Mouse (Mus musculus) gastrocnemius, postnatal 4 days (tissue): Measurements from ENCODE around the gene Prr18. TPM values are rescaled to one million over a fixed set of nuclear protein-coding genes. Genes with fewer than 3 reads are reported as not detected.

ENCODE experiments used
- DNase-seq, 2 experiments: peaks; one replicate each; pipeline ENCODE4 v3.0.0; 2021 to 2022; ENCODE audit warnings: low spot score in 2 of 2, mixed read lengths in 2 of 2
- total RNA-seq, 2 experiments: library from RNA; stranded (reverse); gene quantifications; 2 replicates each; pipeline ENCODE4 v1.2.3; 2021

Prr18 gene
- total RNA-seq, 2 experiments from 2014 or later = 0.12 to 0.18 TPM

- DNase-seq = no peak
These were observed 51.2 kb downstream of the Prr18 start for GRCm38 (mm10) chr17:8388463-8388862.

- DNase-seq = no peak
These were observed 51.9 kb downstream of the Prr18 start for GRCm38 (mm10) chr17:8388990-8389789.

GRCm38 (mm10) chr17:8389790-8390095, 52.5 kb downstream of the Prr18 start:
- DNase-seq = no peak

- no peak for DNase-seq
These were observed 53.2 kb downstream of the Prr18 start for GRCm38 (mm10) chr17:8390487-8390886.

Other genes starting within 250 kb of the Prr18 start
- gene Gm49673, start 189.7 kb upstream of the Prr18 start, total RNA-seq = under 1 TPM in 1 of 2 experiments, not detected in 1; 0.20 TPM
- 10 to 100 TPM; 19.3 to 22.2 TPM for gene Rnaset2a, start 189.4 kb upstream of the Prr18 start, total RNA-seq
- gene Fgfr1op, start 172.0 kb upstream of the Prr18 start, total RNA-seq = 10 to 100 TPM; 25.3 to 30.2 TPM
- not detected for gene Ccr6, start 101.4 kb upstream of the Prr18 start, total RNA-seq
- gene Mpc1, start 54.6 kb upstream of the Prr18 start, total RNA-seq = 100 to 1,000 TPM; 157 to 162 TPM
- gene Sft2d1, start 26.4 kb upstream of the Prr18 start, total RNA-seq = 10 to 100 TPM; 25.0 to 29.1 TPM
- gene T2, start 18.5 kb downstream of the Prr18 start, total RNA-seq = not detected
- gene T, start 97.0 kb downstream of the Prr18 start, total RNA-seq = under 1 TPM; 0.25 to 0.36 TPM
- gene Pde10a, start 187.9 kb downstream of the Prr18 start, total RNA-seq = 1 to 10 TPM; 7.5 to 8.4 TPM
- not detected for gene Gm17087, start 229.5 kb downstream of the Prr18 start, total RNA-seq